ENCODE assay signal across 1 mouse cellular context in genomic region chr4:132329115-132329834, GRCm38 (mm10).
A peak's percentile ranks its signal among the peaks of the same experiment; 100 is the strongest.
TF ChIP-seq lines count a peak whose summit lies in the region.

Trnau1ap (minus strand) TSS chr4:132329538.

TF ChIP-seq in CH12.LX, 34 proteins besides CTCF, POLR2A, EP300 and RAD21 (continued from another document):
- TF ChIP-seq NELFE (IDR thresholded peaks at IDR 0.05; ENCODE audit: low read depth, low read length) (peak; percentile 94), KAT2A (IDR thresholded peaks at IDR 0.05; ENCODE audit: insufficient replicate concordance, low read length) (peak; percentile 74; the same call in 1 of the 2 replicates), HCFC1 (IDR thresholded peaks at IDR 0.05; ENCODE audit: low read depth, low read length) (peak; percentile 75), USF1 (IDR thresholded peaks at IDR 0.05; ENCODE audit: low read depth, low read length) (no peak), BHLHE40 (IDR thresholded peaks at IDR 0.05; ENCODE audit: low read depth, low read length) (0 out of 2 replicates have a peak, but pooled peaks have one; percentile 35), MAFK (IDR thresholded peaks at IDR 0.05; ENCODE audit: insufficient replicate concordance, low read length) (no peak), ZC3H11A (IDR thresholded peaks at IDR 0.05; ENCODE audit: low read depth, low read length) (no peak), MAX (IDR thresholded peaks at IDR 0.05; ENCODE audit: low read length) (peak; percentile 87), CHD2 (IDR thresholded peaks at IDR 0.05; ENCODE audit: low read length) (peak; percentile 44), CHD1 (IDR thresholded peaks at IDR 0.05; ENCODE audit: low read depth, low read length) (no peak; the same call in 1 of the 2 replicates), E2F4 (IDR thresholded peaks at IDR 0.05; ENCODE audit: insufficient replicate concordance, low read depth, low read length) (no peak), MEF2A (IDR thresholded peaks at IDR 0.05; ENCODE audit: borderline replicate concordance, low read depth, low read length) (peak; percentile 68; the same call in 1 of the 2 replicates), ZMIZ1 (IDR thresholded peaks at IDR 0.05; ENCODE audit: low read depth, low read length) (peak; percentile 89), UBTF (IDR thresholded peaks at IDR 0.05; ENCODE audit: low read depth, low read length) (peak; percentile 93), POLR2AphosphoS2 (IDR thresholded peaks at IDR 0.05; ENCODE audit: low read depth, low read length) (peak; percentile 82), USF2 (conservative IDR thresholded peaks at IDR 0.05; ENCODE audit: low read depth, low read length) (no peak), ZKSCAN1 (IDR thresholded peaks at IDR 0.05; ENCODE audit: borderline replicate concordance, low read depth, low read length) (no peak), MYC (IDR thresholded peaks at IDR 0.05; ENCODE audit: low read depth, low read length) (peak; percentile 85)
